Mouse (Mus musculus) limb, embryonic 12.5 days (tissue): ENCODE measurements around the gene Aldh3b2. TPM values are rescaled to one million over a fixed set of nuclear protein-coding genes. Genes with fewer than 3 reads are reported as not detected.
A peak's percentile ranks its signal among the peaks of the same experiment; 100 is the strongest.

Experiments
- ATAC-seq: fragments of 200-750 bp; cut with Nextera tagmentation; 2 replicates; pipeline ENCODE4 v1.8.0; 2017; ENCODE audit warnings: low read depth, moderate TSS enrichment; ENCODE audit not compliant: insufficient number of reproducible peaks, insufficient read depth, low FRiP score, low TSS enrichment
- H3K27ac ChIP-seq: fragments of 300-500 bp; sonication (generic); 2 replicates; pipeline ENCODE4 v1.5.1; 2016; ENCODE audit warnings: mild to moderate bottlenecking, moderate library complexity
- H3K27me3 ChIP-seq: fragments of 300-500 bp; sonication (generic); 2 replicates; pipeline ENCODE4 v1.6.1; 2016; ENCODE audit warnings: mild to moderate bottlenecking, moderate library complexity
- H3K36me3 ChIP-seq: fragments of 300-500 bp; sonication (generic); 2 replicates; pipeline ENCODE4 v1.6.1; 2016; ENCODE audit warnings: mild to moderate bottlenecking, moderate library complexity
- H3K4me1 ChIP-seq: fragments of 300-500 bp; sonication (generic); replicated peaks from 2 replicates; pipeline ENCODE4 v1.6.1; 2016
- H3K4me2 ChIP-seq: fragments of 300-500 bp; sonication (generic); 2 replicates; pipeline ENCODE4 v1.6.1; 2016; ENCODE audit warnings: mild to moderate bottlenecking, moderate library complexity
- H3K4me3 ChIP-seq: fragments of 300-500 bp; sonication (generic); replicated peaks from 2 replicates; pipeline ENCODE4 v1.5.1; 2016; ENCODE audit warnings: mild to moderate bottlenecking
- H3K9ac ChIP-seq: fragments of 300-500 bp; sonication (generic); replicated peaks from 2 replicates; pipeline ENCODE4 v1.6.1; 2016; ENCODE audit warnings: mild to moderate bottlenecking, moderate library complexity
- H3K9me3 ChIP-seq: fragments of 300-500 bp; sonication (generic); 2 replicates; pipeline ENCODE4 v1.6.1; 2016; ENCODE audit warnings: mild to moderate bottlenecking, moderate library complexity
- WGBS: fragments of 180-500 bp; shearing (Covaris S2); methylation state at CpG from one replicate; pipeline ENCODE4 v1.1.7; 2016; 5-methylcytosine and 5-hydroxymethylcytosine counted together
- polyA plus RNA-seq: library from polyadenylated mRNA; unstranded; fragments of >200 nt; fragmentation: Nextera tagmentation; extraction: Ambion mirVana; gene quantifications from 2 replicates; pipeline ENCODE4 v1.2.1, GENCODE M21; 2016

The Aldh3b2 gene
- polyA plus RNA-seq, 1 experiment from 2014 or later: 2.7 TPM

GRCm38 (mm10) chr19:4013066-4013465 lies 40.9 kb downstream of the Aldh3b2 start:
- Histone ChIP-seq H3K27me3 (no peaks in the 10 kb centered on the region), H3K4me2 (peak overlapping the region; percentile 67), H3K9me3 (no peaks in the 10 kb centered on the region), H3K4me3 (peak overlapping the region; percentile 89), H3K27ac (no peak overlapping the region), H3K9ac (0 out of 2 replicates have a peak overlapping the region, but pooled peaks have one; percentile 1), H3K4me1 (peaks cover 10% of the 10 kb centered on the region; the same call in 1 of the 2 replicates), H3K36me3 (peaks cover 29% of the 10 kb centered on the region)
- 20% methylated on average over 9 of the region's 9 CpGs for WGBS
- peak; percentile 35 for ATAC-seq

GRCm38 (mm10) chr19:4014802-4015201 lies 42.7 kb downstream of the Aldh3b2 start:
- Histone ChIP-seq H3K9me3 (no peaks in the 10 kb centered on the region), H3K4me3 (no peak overlapping the region), H3K4me2 (no peak overlapping the region), H3K36me3 (peaks cover 12% of the 10 kb centered on the region; the same call in 1 of the 2 replicates), H3K27ac (no peak overlapping the region), H3K4me1 (peaks cover 16% of the 10 kb centered on the region; the same call in 1 of the 2 replicates), H3K27me3 (no peaks in the 10 kb centered on the region), H3K9ac (no peak overlapping the region)
- no peak for ATAC-seq

GRCm38 (mm10) chr19:4015635-4016034 lies 43.5 kb downstream of the Aldh3b2 start:
- ATAC-seq: no peak
- Histone ChIP-seq H3K4me1 (peaks cover 16% of the 10 kb centered on the region; the same call in 1 of the 2 replicates), H3K4me3 (no peak overlapping the region), H3K27ac (no peak overlapping the region), H3K36me3 (0 out of 2 replicates have a peak, but pooled peaks cover 5% of the 10 kb centered on the region), H3K9ac (no peak overlapping the region), H3K4me2 (no peak overlapping the region), H3K27me3 (no peaks in the 10 kb centered on the region), H3K9me3 (no peaks in the 10 kb centered on the region)
- WGBS: 67% methylated on average over 5 of the region's 5 CpGs

GRCm38 (mm10) chr19:4017921-4018587 lies 45.9 kb downstream of the Aldh3b2 start:
- H3K4me3 ChIP-seq: no peak overlapping the region
- H3K4me2 ChIP-seq: no peak overlapping the region
- H3K36me3 ChIP-seq: no peaks in the 10 kb centered on the region
- no peak overlapping the region for H3K9ac ChIP-seq
- no peak overlapping the region for H3K27ac ChIP-seq
- no peaks in the 10 kb centered on the region for H3K27me3 ChIP-seq
- H3K9me3 ChIP-seq: no peaks in the 10 kb centered on the region
- ATAC-seq: no peak
- H3K4me1 ChIP-seq: 0 out of 2 replicates have a peak, but pooled peaks cover 6% of the 10 kb centered on the region
- 57% methylated on average over 10 of the region's 10 CpGs for WGBS

- Histone ChIP-seq H3K27me3 (no peaks in the 10 kb centered on the region), H3K9me3 (no peaks in the 10 kb centered on the region), H3K4me2 (no peak overlapping the region), H3K27ac (peak overlapping the region; percentile 23; the same call in 1 of the 2 replicates), H3K36me3 (no peaks in the 10 kb centered on the region), H3K4me3 (no peak overlapping the region), H3K4me1 (0 out of 2 replicates have a peak, but pooled peaks cover 6% of the 10 kb centered on the region), H3K9ac (no peak overlapping the region)
- ATAC-seq: peak; percentile 42; the same call in 1 of the 2 replicates
- 41% methylated on average over 18 of the region's 18 CpGs for WGBS
These were observed 46.8 kb downstream of the Aldh3b2 start for GRCm38 (mm10) chr19:4018743-4019583.

- no peak for ATAC-seq
- peaks cover 8% of the 10 kb centered on the region; the same call in 1 of the 2 replicates for H3K9me3 ChIP-seq
- H3K27ac ChIP-seq: no peak overlapping the region
- no peaks in the 10 kb centered on the region for H3K36me3 ChIP-seq
- 77% methylated on average over 7 of the region's 7 CpGs for WGBS
- 0 out of 2 replicates have a peak, but pooled peaks cover 6% of the 10 kb centered on the region for H3K4me1 ChIP-seq
- no peak overlapping the region for H3K9ac ChIP-seq
- no peak overlapping the region for H3K4me3 ChIP-seq
- H3K27me3 ChIP-seq: no peaks in the 10 kb centered on the region
- H3K4me2 ChIP-seq: no peak overlapping the region
These were observed 51.1 kb downstream of the Aldh3b2 start for GRCm38 (mm10) chr19:4023185-4023584.

GRCm38 (mm10) chr19:4027576-4027975 lies 55.4 kb downstream of the Aldh3b2 start:
- Histone ChIP-seq H3K4me2 (no peak overlapping the region), H3K4me3 (no peak overlapping the region), H3K27me3 (no peaks in the 10 kb centered on the region), H3K9me3 (peaks cover 8% of the 10 kb centered on the region; the same call in 1 of the 2 replicates), H3K36me3 (no peaks in the 10 kb centered on the region), H3K27ac (no peak overlapping the region), H3K4me1 (no peaks in the 10 kb centered on the region), H3K9ac (no peak overlapping the region)
- no peak for ATAC-seq

Other genes starting within 250 kb of the Aldh3b2 start
- gene Kmt5b, start 204.9 kb upstream of the Aldh3b2 start, polyA plus RNA-seq: 38.3 and 44.2 TPM in 2 replicates
- gene Chka, start 120.6 kb upstream of the Aldh3b2 start, polyA plus RNA-seq: 55.7 and 62.8 TPM in 2 replicates
- 41.3 and 47.0 TPM in 2 replicates for gene Tcirg1, start 65.2 kb upstream of the Aldh3b2 start, polyA plus RNA-seq
- gene Ndufs8, start 59.6 kb upstream of the Aldh3b2 start, polyA plus RNA-seq: 242 and 257 TPM in 2 replicates
- 0.60 and 0.65 TPM in 2 replicates for gene Aldh3b1, start 42.5 kb upstream of the Aldh3b2 start, polyA plus RNA-seq
- 11.7 and 12.1 TPM in 2 replicates for gene Unc93b1, start 37.1 kb upstream of the Aldh3b2 start, polyA plus RNA-seq
- gene Aldh3b3, start 13.7 kb upstream of the Aldh3b2 start, polyA plus RNA-seq: not detected in 2 replicates
- gene Acy3, start 14.2 kb downstream of the Aldh3b2 start, polyA plus RNA-seq: 3.6 and 3.7 TPM in 2 replicates
- gene Tbx10, start 20.4 kb downstream of the Aldh3b2 start, polyA plus RNA-seq: not detected in 2 replicates
- 30.8 and 31.5 TPM in 2 replicates for gene Nudt8, start 28.3 kb downstream of the Aldh3b2 start, polyA plus RNA-seq
- 4.6 and 5.5 TPM in 2 replicates for gene Gm49405, start 28.3 kb downstream of the Aldh3b2 start, polyA plus RNA-seq
- 6.8 and 7.6 TPM in 2 replicates for gene Doc2g, start 31.0 kb downstream of the Aldh3b2 start, polyA plus RNA-seq
- 180 and 201 TPM in 2 replicates for gene Ndufv1, start 40.5 kb downstream of the Aldh3b2 start, polyA plus RNA-seq
- 476 and 504 TPM in 2 replicates for gene Gstp1, start 65.7 kb downstream of the Aldh3b2 start, polyA plus RNA-seq
- 1.8 and 10.6 TPM in 2 replicates for gene Gstp2, start 73.7 kb downstream of the Aldh3b2 start, polyA plus RNA-seq
- not detected in 2 replicates for gene Gstp3, start 87.2 kb downstream of the Aldh3b2 start, polyA plus RNA-seq
- not detected in 2 replicates for gene Cabp2, start 109.2 kb downstream of the Aldh3b2 start, polyA plus RNA-seq
- 66.9 and 67.1 TPM in 2 replicates for gene Cdk2ap2, start 124.9 kb downstream of the Aldh3b2 start, polyA plus RNA-seq
- gene Pitpnm1, start 127.7 kb downstream of the Aldh3b2 start, polyA plus RNA-seq: 11.6 and 13.0 TPM in 2 replicates
- gene Aip, start 153.5 kb downstream of the Aldh3b2 start, polyA plus RNA-seq: 86.5 and 87.5 TPM in 2 replicates
- not detected in 2 replicates for gene Gpr152, start 167.5 kb downstream of the Aldh3b2 start, polyA plus RNA-seq
- gene Cabp4, start 171.7 kb downstream of the Aldh3b2 start, polyA plus RNA-seq: 0.12 and 0.14 TPM in 2 replicates
- gene Coro1b, start 176.3 kb downstream of the Aldh3b2 start, polyA plus RNA-seq: 125 and 131 TPM in 2 replicates
- gene Ptprcap, start 181.3 kb downstream of the Aldh3b2 start, polyA plus RNA-seq: 1.3 and 1.4 TPM in 2 replicates
- gene Rps6kb2, start 191.0 kb downstream of the Aldh3b2 start, polyA plus RNA-seq: 63.3 and 69.4 TPM in 2 replicates
- 2.3 and 3.1 TPM in 2 replicates for gene Carns1, start 203.2 kb downstream of the Aldh3b2 start, polyA plus RNA-seq
- 0.60 and 1.5 TPM in 2 replicates for gene Tbc1d10c, start 219.0 kb downstream of the Aldh3b2 start, polyA plus RNA-seq
- 834 and 845 TPM in 2 replicates for gene Ppp1ca, start 219.7 kb downstream of the Aldh3b2 start, polyA plus RNA-seq
- 38.4 and 44.9 TPM in 2 replicates for gene Rad9a, start 229.3 kb downstream of the Aldh3b2 start, polyA plus RNA-seq
- 8.6 and 9.1 TPM in 2 replicates for gene Clcf1, start 241.9 kb downstream of the Aldh3b2 start, polyA plus RNA-seq
- not detected in 2 replicates for gene AC109138.7, start 242.0 kb downstream of the Aldh3b2 start, polyA plus RNA-seq